Mouse (Mus musculus) mouse embryonic stem cell (cell line): Measurements from ENCODE around the gene Rptor.

Experiments used
- in situ Hi-C, 2 experiments: fragments of 300-500 bp; cut with MboI; formaldehyde crosslinking; loops; 1 replicate in 1 of 2; 3 replicates in 1 of 2; pipeline ENCODE4 v1.14.3; 2019 to 2020; ENCODE audit warnings: low sequenced_read_pairs in 2 of 2, low pct_unique_long_range_greater_than_20kb in 1 of 2, mixed read lengths in 1 of 2; ENCODE audit not compliant: unreplicated experiment in 1 of 2

The Rptor gene

GRCm38 (mm10) chr11:119766023-119766422 lies 163.3 kb downstream of the Rptor start:
- in situ Hi-C loops, result no loop called here

- in situ Hi-C loops, result no loop called here
Measured at GRCm38 (mm10) chr11:119766782-119767459, 164.2 kb downstream of the Rptor start.

GRCm38 (mm10) chr11:119767525-119767924 lies 164.8 kb downstream of the Rptor start:
- in situ Hi-C loops, result no loop called here

- in situ Hi-C loops, result no loop called here
Measured at GRCm38 (mm10) chr11:119768511-119768910, 165.8 kb downstream of the Rptor start.

GRCm38 (mm10) chr11:119769666-119770065 lies 167.0 kb downstream of the Rptor start:
- in situ Hi-C loops, result no loop called here

GRCm38 (mm10) chr11:119770985-119771384 lies 168.3 kb downstream of the Rptor start:
- in situ Hi-C loops, result no loop called here

GRCm38 (mm10) chr11:119772896-119773295 lies 170.2 kb downstream of the Rptor start:
- in situ Hi-C loops, result no loop called here

GRCm38 (mm10) chr11:119775076-119775760 lies 172.5 kb downstream of the Rptor start:
- in situ Hi-C loops, result no loop called here

- in situ Hi-C loops, result no loop called here
Measured at GRCm38 (mm10) chr11:119777236-119777635, 174.5 kb downstream of the Rptor start.

GRCm38 (mm10) chr11:119777872-119778271 lies 175.2 kb downstream of the Rptor start:
- in situ Hi-C loops, result no loop called here

- in situ Hi-C loops, result no loop called here
Measured at GRCm38 (mm10) chr11:119780290-119780689, 177.6 kb downstream of the Rptor start.

- in situ Hi-C loops, result no loop called here
Measured at GRCm38 (mm10) chr11:119781165-119781564, 178.5 kb downstream of the Rptor start.

- in situ Hi-C loops, result no loop called here
Measured at GRCm38 (mm10) chr11:119781726-119782125, 179.0 kb downstream of the Rptor start.

GRCm38 (mm10) chr11:119783653-119784052 lies 180.9 kb downstream of the Rptor start:
- in situ Hi-C loops, result no loop called here

- in situ Hi-C loops, result no loop called here
Measured at GRCm38 (mm10) chr11:119784672-119785341, 182.1 kb downstream of the Rptor start.

- in situ Hi-C loops, result no loop called here
Measured at GRCm38 (mm10) chr11:119785661-119786384, 183.1 kb downstream of the Rptor start.

- in situ Hi-C loops, result no loop called here
Measured at GRCm38 (mm10) chr11:119786385-119786880, 183.7 kb downstream of the Rptor start.

GRCm38 (mm10) chr11:119788488-119788887 lies 185.8 kb downstream of the Rptor start:
- in situ Hi-C loops, result no loop called here
